Mouse (Mus musculus) hindbrain, embryonic 14.5 days (tissue): Measurements from ENCODE around the gene Ildr2. TPM values are rescaled to one million over a fixed set of nuclear protein-coding genes. Genes with fewer than 3 reads are reported as not detected.
A peak's percentile ranks its signal among the peaks of the same experiment; 100 is the strongest.

Experiments
- ATAC-seq: fragments of 200-750 bp; cut with Nextera tagmentation; 2 replicates; pipeline ENCODE4 v1.8.0; 2017; ENCODE audit warnings: moderate number of reproducible peaks, mild to moderate bottlenecking, moderate TSS enrichment, moderate library complexity; ENCODE audit not compliant: low FRiP score
- DNase-seq: peaks from one replicate; pipeline ENCODE4 v3.0.0-alpha.2; 2015; ENCODE audit warnings: low spot score
- H3K27ac ChIP-seq: fragments of 300-500 bp; sonication (generic); 2 replicates; pipeline ENCODE4 v1.5.1; 2014; ENCODE audit warnings: mild to moderate bottlenecking, moderate library complexity
- H3K27me3 ChIP-seq: fragments of 300-500 bp; sonication (generic); 2 replicates; pipeline ENCODE4 v1.6.1; 2014; ENCODE audit warnings: mild to moderate bottlenecking, low read length, mixed read lengths; ENCODE audit not compliant: control insufficient read depth, insufficient read depth
- H3K36me3 ChIP-seq: fragments of 300-500 bp; sonication (generic); replicated peaks from 2 replicates; pipeline ENCODE4 v1.6.1; 2014; ENCODE audit not compliant: control insufficient read depth, insufficient read depth
- H3K4me1 ChIP-seq: fragments of 300-500 bp; sonication (generic); replicated peaks from 2 replicates; pipeline ENCODE4 v1.6.1; 2014; ENCODE audit warnings: antibody characterized with exemption, low read length, mixed read lengths; ENCODE audit not compliant: control insufficient read depth, insufficient read depth
- H3K4me2 ChIP-seq: fragments of 300-500 bp; sonication (generic); replicated peaks from 2 replicates; pipeline ENCODE4 v1.6.1; 2014; ENCODE audit warnings: mild to moderate bottlenecking, moderate library complexity
- H3K4me3 ChIP-seq: fragments of 300-500 bp; sonication (generic); replicated peaks from 2 replicates; pipeline ENCODE4 v1.5.1; 2014; ENCODE audit warnings: mild to moderate bottlenecking, low read length
- H3K9ac ChIP-seq: fragments of 300-500 bp; sonication (generic); 2 replicates; pipeline ENCODE4 v1.6.1; 2014
- H3K9me3 ChIP-seq: fragments of 300-500 bp; sonication (generic); 2 replicates; pipeline ENCODE4 v1.6.1; 2016; ENCODE audit warnings: low read length; ENCODE audit not compliant: control insufficient read depth
- WGBS: fragments of 180-500 bp; shearing (Covaris S2); extraction: QIAGEN DNeasy Blood & Tissue Kit; methylation state at CpG from one replicate; pipeline ENCODE4 v1.1.7; 2014; 5-methylcytosine and 5-hydroxymethylcytosine counted together
- polyA plus RNA-seq: library from polyadenylated mRNA; unstranded; fragments of >200 nt; fragmentation: Nextera tagmentation; extraction: Ambion mirVana; gene quantifications from 2 replicates; pipeline ENCODE4 v1.2.1, GENCODE M21; 2014

Ildr2 gene
- polyA plus RNA-seq, result 3.6 and 4.1 TPM in 2 replicates

GRCm38 (mm10) chr1:166253898-166254894, at the start of gene Ildr2:
Ildr2 (plus strand) TSS chr1:166254139.
- Histone ChIP-seq H3K9me3 (no peaks in the 10 kb centered on the region), H3K36me3 (no peaks in the 10 kb centered on the region), H3K27ac (peak within 1 kb of the TSS; percentile 28; the same call in 1 of the 2 replicates), H3K4me1 (peaks cover 29% of the 10 kb centered on the region), H3K4me2 (peak within 1 kb of the TSS; percentile 90), H3K4me3 (peak within 1 kb of the TSS; percentile 41), H3K27me3 (peaks cover 8% of the 10 kb centered on the region; the same call in 1 of the 2 replicates), H3K9ac (peak within 1 kb of the TSS; percentile 63)
- peak; percentile 65 for DNase-seq
- WGBS, result under 1% methylated on average over 57 of the region's 72 CpGs
- peak; percentile 74 for ATAC-seq

GRCm38 (mm10) chr1:166204171-166204570, 49.8 kb upstream of the Ildr2 start:
- H3K27ac ChIP-seq, result no peak overlapping the region
- no peak overlapping the region for H3K9ac ChIP-seq
- H3K27me3 ChIP-seq, result no peaks in the 10 kb centered on the region
- H3K4me3 ChIP-seq, result no peak overlapping the region
- ATAC-seq (no peak), DNase-seq (no peak)
- no peak overlapping the region for H3K4me2 ChIP-seq
- 22% methylated on average over 5 of the region's 5 CpGs for WGBS
- H3K9me3 ChIP-seq, result no peaks in the 10 kb centered on the region
- no peaks in the 10 kb centered on the region for H3K36me3 ChIP-seq
- no peaks in the 10 kb centered on the region for H3K4me1 ChIP-seq

GRCm38 (mm10) chr1:166205159-166205558, 48.8 kb upstream of the Ildr2 start:
- Histone ChIP-seq H3K9me3 (no peaks in the 10 kb centered on the region), H3K9ac (no peak overlapping the region), H3K27me3 (no peaks in the 10 kb centered on the region), H3K27ac (no peak overlapping the region), H3K4me3 (no peak overlapping the region), H3K36me3 (no peaks in the 10 kb centered on the region), H3K4me1 (no peaks in the 10 kb centered on the region), H3K4me2 (no peak overlapping the region)
- DNase-seq (no peak), ATAC-seq (no peak)
- 86% methylated on average over 3 of the region's 3 CpGs for WGBS

DNA sequence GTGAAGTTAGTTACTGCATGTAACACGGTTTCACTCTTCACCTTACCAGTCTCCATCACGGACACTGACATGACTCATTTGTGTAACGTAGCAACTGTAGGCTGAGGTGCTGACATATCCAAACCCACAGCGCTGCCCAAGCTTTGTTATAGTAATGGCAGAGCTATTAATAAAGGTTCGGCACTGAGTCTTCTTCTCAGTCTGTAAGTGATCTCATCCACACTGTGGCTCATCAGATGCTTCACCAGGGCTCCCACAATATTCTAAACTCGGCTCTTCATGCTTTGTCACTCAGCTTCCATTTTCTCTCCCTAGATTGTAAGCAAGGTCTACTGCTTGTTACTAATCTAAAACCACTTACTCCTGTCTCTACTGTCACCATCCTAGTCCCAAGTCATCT, 44.6 kb upstream of the Ildr2 start:
- Histone ChIP-seq H3K9me3 (no peaks in the 10 kb centered on the region), H3K9ac (no peak overlapping the region), H3K4me1 (no peaks in the 10 kb centered on the region), H3K4me2 (no peak overlapping the region), H3K36me3 (no peaks in the 10 kb centered on the region), H3K27ac (no peak overlapping the region), H3K4me3 (no peak overlapping the region), H3K27me3 (no peaks in the 10 kb centered on the region)
- no peak for ATAC-seq
- no peak for DNase-seq
- WGBS, result 87% methylated on average over 6 of the region's 6 CpGs

GRCm38 (mm10) chr1:166214181-166214580, 39.8 kb upstream of the Ildr2 start:
- Histone ChIP-seq H3K4me3 (no peak overlapping the region), H3K9me3 (no peaks in the 10 kb centered on the region), H3K9ac (no peak overlapping the region), H3K4me1 (no peaks in the 10 kb centered on the region), H3K27me3 (no peaks in the 10 kb centered on the region), H3K4me2 (no peak overlapping the region), H3K27ac (no peak overlapping the region), H3K36me3 (no peaks in the 10 kb centered on the region)
- 81% methylated on average over 4 of the region's 4 CpGs for WGBS
- ATAC-seq (no peak), DNase-seq (no peak)

GRCm38 (mm10) chr1:166238315-166238969, 15.5 kb upstream of the Ildr2 start, which contains the start of gene Mael:
Mael (minus strand) TSS chr1:166238747.
- Histone ChIP-seq H3K36me3 (no peaks in the 10 kb centered on the region), H3K27me3 (no peaks in the 10 kb centered on the region), H3K4me2 (no peak within 1 kb of the TSS), H3K9ac (no peak within 1 kb of the TSS), H3K4me1 (no peaks in the 10 kb centered on the region), H3K27ac (no peak within 1 kb of the TSS), H3K9me3 (peaks cover 12% of the 10 kb centered on the region; the same call in 1 of the 2 replicates), H3K4me3 (no peak within 1 kb of the TSS)
- DNase-seq (no peak), ATAC-seq (no peak)
- 89% methylated on average over 51 of the region's 53 CpGs for WGBS

DNA sequence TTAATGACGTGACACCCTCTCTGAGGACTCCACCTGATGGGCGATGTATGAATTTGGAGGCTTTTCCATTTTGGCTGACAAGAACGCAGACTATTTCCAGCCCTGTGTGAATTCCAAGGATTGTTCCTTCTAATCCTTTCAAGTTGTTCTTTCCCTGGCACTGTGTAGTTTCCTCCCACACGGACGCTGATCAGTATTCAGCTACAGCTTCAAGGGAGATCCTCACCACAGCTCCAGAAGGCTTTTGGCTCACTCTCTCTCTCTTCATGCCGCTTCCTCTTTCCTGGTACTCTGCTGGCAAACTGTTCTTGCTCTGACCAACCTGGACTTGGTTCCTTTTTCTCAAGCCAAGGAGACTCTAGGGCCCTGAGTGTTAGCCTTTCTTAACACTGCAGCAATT, 9.7 kb upstream of the Ildr2 start:
- Histone ChIP-seq H3K4me3 (no peak overlapping the region), H3K27ac (no peak overlapping the region), H3K9me3 (no peaks in the 10 kb centered on the region), H3K36me3 (no peaks in the 10 kb centered on the region), H3K27me3 (no peaks in the 10 kb centered on the region), H3K4me2 (no peak overlapping the region), H3K9ac (no peak overlapping the region), H3K4me1 (no peaks in the 10 kb centered on the region)
- 75% methylated on average over 6 of the region's 6 CpGs for WGBS
- DNase-seq, result no peak
- ATAC-seq, result no peak

DNA sequence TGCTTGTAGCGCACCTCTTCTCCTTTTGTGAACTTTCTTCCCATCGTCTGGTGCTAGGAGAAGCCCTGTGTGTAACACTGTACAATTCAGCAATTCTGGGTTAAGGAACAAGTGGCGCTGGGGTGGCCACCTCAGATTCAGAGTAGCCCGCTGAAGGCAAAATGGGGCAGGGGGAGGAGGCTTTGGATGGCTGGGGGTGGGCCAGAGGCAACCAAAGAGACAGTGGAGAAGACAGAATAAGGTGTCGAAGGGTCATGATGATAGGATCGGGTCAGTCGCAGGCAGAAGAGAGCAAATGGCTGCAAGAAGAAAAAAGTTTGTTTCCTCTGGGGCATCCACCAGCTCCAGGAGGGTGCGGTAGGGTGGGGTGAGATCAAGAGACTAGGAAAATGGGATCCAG, 1.2 kb downstream of the Ildr2 start:
- no peaks in the 10 kb centered on the region for H3K36me3 ChIP-seq
- H3K27me3 ChIP-seq, result peaks cover 8% of the 10 kb centered on the region; the same call in 1 of the 2 replicates
- no peaks in the 10 kb centered on the region for H3K9me3 ChIP-seq
- H3K4me3 ChIP-seq, result peak overlapping the region; percentile 41
- 14% methylated on average over 8 of the region's 8 CpGs for WGBS
- ATAC-seq (no peak), DNase-seq (no peak)
- H3K4me2 ChIP-seq, result peak overlapping the region; percentile 90
- H3K9ac ChIP-seq, result peak overlapping the region; percentile 63
- H3K4me1 ChIP-seq, result peaks cover 29% of the 10 kb centered on the region
- peak overlapping the region; percentile 35; the same call in 1 of the 2 replicates for H3K27ac ChIP-seq

DNA sequence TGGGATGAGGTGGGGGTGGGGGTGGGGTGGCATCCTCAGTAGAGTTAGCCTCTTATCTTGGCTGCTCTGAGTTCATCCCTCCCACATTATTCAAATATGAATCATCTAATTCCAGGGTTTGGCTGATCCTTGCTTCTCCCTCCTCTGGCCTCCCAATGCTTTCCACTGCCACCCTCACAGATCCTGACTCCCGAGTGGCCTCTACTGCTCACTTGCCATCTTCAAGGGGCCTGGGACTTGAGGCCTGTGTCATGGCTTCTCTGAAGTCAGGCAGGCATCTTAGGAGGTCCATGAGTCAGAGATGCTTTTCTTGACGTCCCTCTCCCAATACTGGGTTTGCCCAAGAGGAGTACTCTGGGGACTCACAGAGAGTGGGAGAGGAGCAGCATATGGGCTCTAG, 1.7 kb downstream of the Ildr2 start:
- no peaks in the 10 kb centered on the region for H3K9me3 ChIP-seq
- H3K4me1 ChIP-seq, result peaks cover 29% of the 10 kb centered on the region
- H3K4me3 ChIP-seq, result peak overlapping the region; percentile 41; the same call in 1 of the 2 replicates
- H3K27ac ChIP-seq, result no peak overlapping the region
- H3K9ac ChIP-seq, result peak overlapping the region; percentile 63; the same call in 1 of the 2 replicates
- ATAC-seq, result no peak
- peak overlapping the region; percentile 90 for H3K4me2 ChIP-seq
- H3K27me3 ChIP-seq, result peaks cover 8% of the 10 kb centered on the region; the same call in 1 of the 2 replicates
- H3K36me3 ChIP-seq, result no peaks in the 10 kb centered on the region
- no peak for DNase-seq
- 13% methylated on average over 2 of the region's 2 CpGs for WGBS
